31 mouse cellular contexts compared by ENCODE assay signal in genomic region chr2:83668052-83668451, GRCm38 (mm10).
"Had no signal": no experiment of that assay in that cellular context is flagged by ENCODE, and none has a peak within 500 bp of the region (broad histone marks: within the 10 kb centered on the region; RNA-seq: fewer than 3 reads in every experiment).

No protein-coding gene starts in this region.

- ATAC-seq: hindbrain, embryonic 16.5 days; hindbrain, postnatal 0 days; inflammation-experienced regulatory T-cells, adult 6 months; intestine, embryonic 15.5 days; intestine, embryonic 16.5 days; intestine, postnatal 0 days had no signal

- H3K9ac ChIP-seq: heart, embryonic 12.5 days; heart, embryonic 13.5 days; heart, embryonic 15.5 days; hindbrain, embryonic 12.5 days; hindbrain, embryonic 13.5 days; hindbrain, embryonic 14.5 days; hindbrain, embryonic 15.5 days; intestine, embryonic 15.5 days had no signal

- H3K27ac ChIP-seq: heart, adult 2 months; heart, embryonic 10.5 days; heart, embryonic 13.5 days; heart, embryonic 15.5 days; hindbrain, embryonic 10.5 days; hindbrain, embryonic 12.5 days; hindbrain, embryonic 13.5 days; hindbrain, embryonic 14.5 days; hindbrain, embryonic 15.5 days; hindbrain, postnatal 0 days; intestine, embryonic 15.5 days; layer of hippocampus, adult 2 months; left cerebral cortex, adult 2 months had no signal

- H3K9me3 ChIP-seq: heart, embryonic 10.5 days; heart, embryonic 12.5 days; heart, embryonic 13.5 days; heart, embryonic 15.5 days; hindbrain, embryonic 10.5 days; hindbrain, embryonic 12.5 days; hindbrain, embryonic 13.5 days; hindbrain, embryonic 15.5 days; intestine, embryonic 15.5 days had no signal

- H3K4me1 ChIP-seq: heart, embryonic 10.5 days; hindbrain, embryonic 10.5 days; hindbrain, embryonic 12.5 days; hindbrain, embryonic 13.5 days; hindbrain, embryonic 15.5 days; intestine, embryonic 15.5 days had no signal

- H3K4me3 ChIP-seq: heart, adult 2 months; heart, embryonic 10.5 days; heart, embryonic 12.5 days; heart, embryonic 13.5 days; heart, embryonic 15.5 days; hindbrain, embryonic 10.5 days; hindbrain, embryonic 12.5 days; hindbrain, embryonic 13.5 days; hindbrain, embryonic 15.5 days; intestine, embryonic 15.5 days; layer of hippocampus, adult 2 months; left cerebral cortex, adult 2 months had no signal

- H3K27me3 ChIP-seq: heart, embryonic 12.5 days; heart, embryonic 13.5 days; heart, embryonic 15.5 days; hindbrain, embryonic 12.5 days; hindbrain, embryonic 13.5 days; hindbrain, embryonic 15.5 days; intestine, embryonic 15.5 days had no signal

- DNase-seq: heart, adult 18-20 months; heart, adult 2 months; heart, postnatal 10 days; heart, postnatal 14 days; heart, postnatal 36 days; heart, postnatal 4 days; kidney, adult 11 months; kidney, adult 18-20 months; kidney, postnatal 10 days; kidney, postnatal 25 days; kidney, postnatal 36 days; layer of hippocampus, adult 9-11 months; layer of hippocampus, postnatal 36 days had no signal

- H3K4me2 ChIP-seq: heart, embryonic 11.5 days; heart, embryonic 12.5 days; heart, embryonic 13.5 days; heart, embryonic 15.5 days; hindbrain, embryonic 12.5 days; hindbrain, embryonic 13.5 days; hindbrain, embryonic 14.5 days; hindbrain, embryonic 15.5 days; intestine, embryonic 15.5 days had no signal
